Mouse (Mus musculus): ENCODE measurements around the gene Tmem95.

The Tmem95 gene

DNA sequence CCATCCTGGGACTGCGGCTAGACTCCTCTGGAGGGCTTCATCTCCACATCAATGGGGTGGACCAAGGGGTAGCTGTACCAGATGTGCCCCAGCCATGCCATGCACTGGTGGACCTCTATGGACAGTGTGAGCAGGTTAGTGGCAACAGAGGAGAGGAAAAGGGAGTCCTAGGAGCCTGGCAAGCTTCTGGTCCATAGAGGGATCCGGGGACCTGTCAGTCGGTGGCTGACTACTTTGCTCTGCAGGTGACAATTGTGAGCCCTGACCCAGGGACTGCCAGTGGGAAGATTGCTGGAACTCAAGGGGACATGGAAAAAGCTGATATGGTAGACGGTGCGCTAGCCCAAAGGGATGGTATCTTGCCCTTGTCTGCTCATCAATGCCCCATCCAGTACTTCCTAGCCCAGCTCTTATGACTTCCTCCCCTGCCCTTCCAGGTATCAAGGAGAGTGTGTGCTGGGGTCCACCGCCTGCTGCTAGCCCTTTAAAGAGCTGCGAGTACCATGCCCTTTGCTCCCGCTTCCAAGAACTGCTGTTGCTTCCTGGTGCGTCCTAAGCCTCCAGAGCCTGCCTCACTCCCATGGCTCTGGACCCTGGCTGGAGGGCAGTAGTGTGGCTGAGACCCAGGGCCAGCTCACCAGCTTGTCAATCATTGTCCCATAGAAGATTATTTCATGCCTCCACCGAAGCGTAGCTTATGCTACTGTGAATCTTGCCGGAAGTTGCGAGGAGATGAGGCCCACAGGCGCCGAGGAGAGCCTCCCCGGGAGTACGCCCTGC is 33.2 kb upstream of the Tmem95 start:
- peak; percentile 25 to 57 for DNase-seq

DNA sequence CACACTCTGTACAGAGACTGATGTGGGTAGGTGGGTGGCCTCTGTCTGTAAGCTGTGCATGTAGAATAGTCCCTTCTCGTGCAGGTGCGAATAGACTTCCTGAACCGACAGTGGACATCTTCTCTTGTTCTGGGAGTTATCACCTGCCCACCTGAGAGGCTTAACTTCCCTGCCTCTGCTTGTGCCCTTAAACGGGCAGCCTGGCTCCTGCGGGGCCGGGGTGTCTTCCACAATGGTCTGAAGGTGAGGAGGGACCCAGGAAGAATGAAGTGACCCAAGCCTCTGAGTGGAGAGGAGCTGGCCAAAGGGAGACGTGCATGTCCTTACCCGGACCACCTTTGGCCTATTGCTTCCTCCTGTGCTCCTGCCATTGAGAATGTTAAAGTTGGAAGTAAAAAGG is 32.4 kb upstream of the Tmem95 start:
- no peak for DNase-seq

DNA sequence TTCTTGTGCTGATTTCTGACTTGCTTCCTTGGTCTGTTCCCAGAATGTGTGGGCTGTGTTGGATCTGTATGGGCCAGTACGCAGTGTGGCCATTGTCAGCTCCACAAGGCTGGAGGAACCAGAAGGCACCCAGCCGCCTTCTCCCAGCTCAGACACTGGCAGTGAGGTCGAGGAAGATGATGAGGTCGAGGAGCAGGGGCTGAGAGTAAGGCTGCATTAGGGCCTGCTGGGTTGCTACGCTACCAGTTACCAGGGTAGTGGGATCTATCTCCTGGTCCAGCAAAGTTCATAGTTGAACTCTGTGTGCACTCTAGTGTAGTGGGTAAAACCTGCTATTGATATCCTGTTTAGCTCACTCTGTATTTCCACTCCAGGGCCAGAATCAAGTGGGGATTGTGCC is 31.4 kb upstream of the Tmem95 start:
- DNase-seq = no peak

DNA sequence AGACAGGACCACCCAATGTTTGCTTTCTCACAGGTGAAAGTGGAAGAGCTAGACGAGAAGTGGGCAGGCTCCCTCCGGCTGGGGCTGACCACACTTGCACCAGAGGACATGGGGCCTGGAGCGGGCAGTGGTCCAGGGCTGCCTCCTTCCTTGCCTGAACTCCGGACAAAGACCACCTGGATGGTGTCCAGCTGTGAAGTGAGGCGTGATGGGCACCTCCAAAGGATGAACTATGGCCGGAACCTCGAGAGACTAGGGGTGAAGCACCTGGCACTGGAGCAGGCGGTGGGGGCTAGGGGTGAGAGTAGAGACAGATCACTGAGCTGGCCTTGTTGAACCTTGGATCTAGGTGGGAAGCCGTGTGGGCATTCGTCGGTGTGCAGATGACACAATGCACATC is 30.8 kb upstream of the Tmem95 start:
- peak; percentile 67 to 81 for DNase-seq

DNA sequence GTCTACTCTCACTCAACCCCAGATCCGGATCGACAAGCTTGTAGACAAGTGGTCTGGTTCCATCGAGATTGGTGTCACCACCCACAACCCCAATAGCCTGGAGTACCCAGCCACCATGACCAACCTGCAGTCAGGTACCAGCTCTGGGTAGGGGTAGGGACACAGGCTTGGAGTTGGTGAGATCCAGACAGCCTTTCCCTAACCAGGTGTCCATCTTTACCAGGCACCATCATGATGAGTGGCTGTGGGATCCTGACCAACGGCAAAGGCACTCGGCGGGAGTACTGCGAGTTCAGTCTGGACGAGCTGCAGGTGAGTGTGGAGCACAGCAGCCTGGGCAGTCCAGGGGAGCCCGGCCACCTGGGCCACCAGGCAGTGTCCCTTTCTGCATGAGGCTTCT is 26.5 kb upstream of the Tmem95 start:
- DNase-seq = no peak

DNA sequence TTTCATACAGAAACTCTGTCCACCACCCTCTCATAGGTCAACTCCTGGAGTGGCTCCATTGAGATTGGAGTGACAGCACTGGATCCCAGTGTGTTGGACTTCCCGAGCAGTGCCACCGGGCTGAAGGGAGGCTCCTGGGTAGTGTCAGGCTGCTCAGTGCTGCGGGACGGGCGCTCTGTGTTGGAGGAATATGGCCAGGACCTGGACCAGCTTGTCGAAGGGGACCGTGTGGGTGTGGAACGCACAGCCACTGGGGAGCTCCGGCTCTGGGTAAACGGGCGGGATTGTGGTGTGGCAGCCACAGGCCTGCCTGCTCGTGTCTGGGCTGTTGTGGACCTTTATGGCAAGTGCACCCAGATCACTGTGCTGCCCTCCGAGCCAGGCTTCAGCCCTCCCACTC is 25.2 kb upstream of the Tmem95 start:
- DNase-seq = no peak

DNA sequence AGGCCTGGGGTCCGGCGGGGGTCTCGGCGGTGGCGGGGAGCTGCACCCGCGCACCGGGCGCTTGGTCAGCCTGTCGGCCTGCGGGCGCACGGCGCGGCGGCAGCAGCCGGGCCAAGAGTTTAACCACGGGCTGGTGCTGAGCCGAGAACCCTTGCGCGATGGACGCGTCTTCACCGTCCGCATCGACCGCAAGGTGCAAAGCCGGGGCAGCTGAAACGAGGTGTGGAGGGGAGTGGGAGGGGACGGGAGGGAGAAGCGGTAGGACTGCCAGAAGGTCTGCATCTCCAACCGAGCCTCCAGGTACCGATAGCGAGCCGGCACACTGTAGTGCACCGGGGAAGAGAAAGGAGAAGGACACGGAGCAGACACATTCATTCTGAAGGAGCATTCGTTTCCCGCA is 24.2 kb upstream of the Tmem95 start:
- DNase-seq = peak in 1 of 2 experiments; percentile 49

DNA sequence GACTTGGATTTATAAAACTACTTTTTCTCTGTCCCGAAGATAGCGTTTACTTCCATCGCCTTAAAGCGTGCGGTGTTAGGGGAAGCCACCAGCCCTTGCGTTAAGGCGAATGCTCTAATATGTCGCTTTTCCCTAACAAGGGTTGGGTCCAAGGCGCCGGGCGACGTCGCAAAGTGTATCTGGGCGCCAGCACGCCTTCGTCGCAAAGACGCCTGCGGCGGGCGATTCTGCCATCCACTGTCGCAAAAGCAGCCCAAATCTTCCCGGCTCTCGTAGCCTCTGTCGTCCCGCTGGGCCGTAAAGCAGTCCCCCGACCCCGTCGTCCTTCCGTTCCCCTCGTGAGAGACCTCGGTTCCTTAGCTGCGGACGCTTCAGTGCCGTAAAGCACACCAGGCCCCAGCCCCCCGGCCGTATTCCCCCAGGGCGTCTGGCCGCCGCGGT is 23.6 kb upstream of the Tmem95 start:
- peak; percentile 92 to 96 for DNase-seq

DNA sequence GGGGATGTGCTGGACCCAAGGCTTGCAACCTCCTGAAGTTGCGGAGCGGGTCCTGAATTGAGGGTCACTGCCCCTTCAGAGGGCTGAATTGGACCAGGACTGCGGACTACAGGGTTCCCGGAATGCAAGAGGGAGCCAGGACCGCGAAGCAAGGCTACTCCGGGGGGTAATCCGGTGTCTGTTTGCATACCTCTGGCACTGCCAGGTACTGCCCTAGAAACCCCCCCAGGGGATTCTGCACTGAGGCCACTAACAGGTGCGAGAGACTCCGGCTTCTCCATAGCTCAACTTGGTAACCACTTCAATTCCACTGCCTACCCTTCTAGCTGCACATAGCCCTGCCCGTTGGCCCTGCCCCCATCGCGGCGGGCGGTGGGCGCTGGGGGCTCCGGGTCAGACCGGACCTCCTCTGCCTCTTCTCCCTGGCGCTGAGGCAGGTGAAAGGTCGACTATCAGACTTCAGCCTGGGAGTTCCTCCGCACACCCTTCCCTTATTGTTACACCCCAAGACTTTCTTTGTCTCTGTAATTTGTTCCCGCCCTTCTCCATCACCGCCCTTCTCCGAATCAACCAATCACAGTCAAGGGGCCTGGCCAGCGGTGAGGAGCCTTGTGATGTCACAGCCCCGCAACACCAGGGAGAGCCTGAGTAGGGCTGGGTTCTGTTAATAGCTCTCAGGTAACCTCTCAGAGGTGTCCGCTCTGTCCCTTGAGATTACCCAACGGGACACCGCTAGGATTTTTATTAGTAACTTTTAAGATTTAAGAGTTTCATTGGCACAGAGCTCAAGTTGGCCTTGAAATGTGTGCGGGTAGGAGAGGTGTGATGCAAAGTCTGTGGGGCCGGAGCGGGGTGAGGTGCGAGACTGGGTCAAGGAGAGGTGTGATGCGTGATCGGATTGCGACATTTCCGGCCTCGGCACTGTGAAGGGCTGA is 22.9 kb upstream of the Tmem95 start, which contains the start of the genes 2810408A11Rik and Neurl4:
TSS of gene 2810408A11Rik (minus strand) at position 517 of the 935 bp plus-strand sequence.
TSS of gene Neurl4 (plus strand) at position 602 of the 935 bp plus-strand sequence.
- DNase-seq = peak; percentile 87 to 93

DNA sequence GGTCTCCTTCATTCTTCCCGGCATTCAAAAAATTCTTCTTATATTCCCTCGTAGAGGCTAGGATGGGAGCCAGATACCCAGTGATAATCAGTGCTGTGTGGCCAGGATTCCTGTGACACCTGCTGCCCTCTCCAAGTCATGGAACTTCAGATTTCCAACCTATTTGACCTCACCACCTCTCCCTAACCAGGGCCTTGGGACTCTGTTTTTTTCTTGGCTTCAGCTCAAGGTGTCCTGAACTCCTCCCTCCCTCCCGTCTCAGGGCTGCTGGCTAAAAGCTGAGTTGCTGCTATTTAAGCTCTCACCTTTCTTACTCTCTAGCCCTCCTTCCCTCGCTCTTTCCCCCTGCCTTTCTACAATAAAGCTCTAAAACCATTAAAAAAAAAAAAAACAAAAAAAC is 22.1 kb upstream of the Tmem95 start:
- DNase-seq = no peak

DNA sequence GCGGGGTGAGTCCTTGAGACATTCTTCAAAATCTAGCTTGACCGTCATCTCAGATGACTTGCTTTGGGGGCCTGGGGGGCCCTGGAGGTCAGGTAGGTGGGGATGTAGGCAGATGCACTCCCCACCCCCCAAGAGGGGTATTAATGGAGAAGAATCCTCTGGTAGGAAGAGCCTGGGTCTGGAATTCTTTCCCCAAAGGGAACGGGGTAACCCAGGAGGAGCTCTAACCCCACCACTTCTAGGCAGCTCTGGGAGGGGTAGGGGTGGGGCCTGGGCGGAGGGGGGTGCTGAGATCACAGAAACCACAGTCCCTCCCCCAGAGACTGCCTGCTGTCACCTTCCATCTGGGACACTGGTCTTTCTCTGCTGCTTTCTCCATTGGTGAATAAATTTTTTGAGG is 17.5 kb upstream of the Tmem95 start, which contains the start of gene Acap1:
TSS of gene Acap1 (minus strand) at position 249 of the 400 bp plus-strand sequence.
- no peak for DNase-seq

DNA sequence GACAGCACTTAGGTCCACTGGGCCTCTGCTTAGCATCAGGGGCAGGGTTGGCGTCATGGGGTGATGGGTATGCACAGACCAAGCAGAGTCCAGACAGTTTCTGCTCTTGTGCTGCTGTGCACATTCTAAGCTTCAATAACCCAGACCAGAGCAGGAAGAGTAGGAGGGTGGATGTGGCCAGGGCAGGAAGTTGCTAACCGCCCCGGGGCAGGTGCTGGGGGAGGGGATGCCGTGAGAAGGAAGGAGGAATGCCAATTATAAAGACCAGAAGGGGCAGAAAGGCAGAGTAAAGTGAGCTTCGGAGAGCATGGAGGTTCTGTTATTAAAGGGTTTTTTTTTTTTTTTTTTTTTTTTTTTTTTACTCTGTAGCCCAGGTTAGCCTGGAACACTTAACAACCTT is 16.9 kb upstream of the Tmem95 start:
- DNase-seq = peak; percentile 31 to 44

DNA sequence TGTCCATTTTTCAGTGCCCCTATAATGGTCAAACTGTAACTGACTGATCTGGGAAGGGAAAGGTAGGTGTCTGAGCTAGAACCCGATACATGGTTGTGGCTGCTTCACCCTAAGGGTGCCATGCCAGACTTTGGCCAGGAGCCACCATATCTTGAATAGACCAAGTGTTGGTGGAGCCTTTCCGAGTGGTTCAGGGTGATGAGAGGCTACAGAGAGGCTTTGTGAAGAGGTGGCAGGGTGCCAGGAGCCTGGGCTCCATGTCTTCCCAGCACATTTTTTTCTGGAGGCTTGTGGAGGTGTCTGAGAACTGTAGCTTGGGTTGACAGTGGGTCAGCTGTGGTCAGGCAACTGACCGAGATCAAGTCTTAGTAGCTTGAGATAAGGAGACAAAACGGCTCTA is 13.7 kb upstream of the Tmem95 start:
- no peak for DNase-seq

DNA sequence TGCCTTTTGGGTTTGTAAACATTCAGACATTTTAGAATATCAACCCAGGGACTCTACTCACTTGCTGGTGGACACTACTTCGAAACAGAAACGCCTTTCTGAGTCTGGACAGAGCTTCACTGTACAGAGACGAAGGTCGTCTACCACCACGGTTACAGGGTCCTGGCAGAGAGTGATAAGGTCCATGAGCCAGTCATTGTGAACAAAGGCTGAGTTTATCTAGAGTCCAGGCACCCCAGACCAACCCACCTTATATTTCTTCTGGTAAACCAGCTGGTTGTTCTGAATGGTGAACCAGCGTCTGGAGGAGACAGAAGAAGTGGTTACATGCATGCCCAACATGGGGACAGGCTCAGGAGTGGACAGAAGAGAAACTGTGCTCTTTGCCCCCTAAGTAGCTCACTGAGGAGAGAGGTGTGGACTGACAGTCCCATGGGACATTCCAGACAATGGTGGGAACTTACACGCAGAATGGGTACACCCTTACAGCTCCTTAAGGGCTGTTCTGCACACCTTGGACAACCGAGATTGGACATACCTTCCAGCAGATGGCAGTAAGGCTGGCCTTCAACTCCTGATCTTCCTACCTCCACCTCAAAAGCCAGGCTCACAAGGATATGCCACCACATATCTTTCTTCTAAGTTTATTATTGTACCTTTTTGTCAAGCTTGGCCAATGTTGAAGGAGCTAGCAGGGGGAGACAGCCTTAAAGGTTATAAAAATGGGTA is 9.3 kb upstream of the Tmem95 start:
- peak; percentile 30 to 57 for DNase-seq

DNA sequence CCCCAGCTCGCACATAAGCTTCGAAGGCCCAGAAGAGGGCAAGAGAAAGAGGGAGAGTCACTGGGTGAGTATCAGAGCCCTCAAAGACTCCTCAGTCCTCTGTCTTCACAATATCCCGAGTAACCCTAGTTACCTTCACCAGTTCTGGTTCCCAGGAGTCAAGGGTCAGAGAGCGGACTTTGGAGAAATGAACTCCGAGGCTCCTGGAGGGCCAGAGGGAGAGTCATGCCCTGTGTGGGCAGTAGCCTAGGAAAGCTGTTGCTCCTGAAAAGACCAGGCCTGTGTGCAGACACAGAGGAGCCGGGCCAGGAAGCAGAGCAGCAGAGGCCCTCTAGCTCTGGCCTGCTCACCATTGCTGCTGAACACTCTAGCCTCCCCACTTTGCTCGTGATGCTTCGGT is 6.8 kb upstream of the Tmem95 start:
- no peak for DNase-seq

DNA sequence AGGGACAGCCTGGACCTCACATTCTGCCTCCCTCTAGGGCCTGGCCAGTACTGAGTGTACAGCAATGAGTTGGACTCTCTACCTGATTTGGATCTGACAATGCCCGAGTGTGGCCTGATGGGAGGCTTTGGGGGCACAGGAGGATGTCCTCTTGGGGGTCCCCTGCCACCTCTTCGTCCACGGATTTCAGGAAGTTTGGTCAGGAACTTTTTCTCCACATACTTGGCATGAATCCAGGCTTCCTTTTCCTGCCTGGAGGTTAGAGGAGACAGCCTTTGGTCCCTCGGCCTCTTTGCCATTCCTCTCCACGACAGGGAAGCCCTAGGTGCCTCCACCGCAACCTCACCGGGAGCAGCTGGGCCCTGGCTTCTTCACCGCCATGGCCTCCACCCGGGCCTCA is 6.4 kb upstream of the Tmem95 start:
- DNase-seq = peak in 1 of 2 experiments; percentile 27

DNA sequence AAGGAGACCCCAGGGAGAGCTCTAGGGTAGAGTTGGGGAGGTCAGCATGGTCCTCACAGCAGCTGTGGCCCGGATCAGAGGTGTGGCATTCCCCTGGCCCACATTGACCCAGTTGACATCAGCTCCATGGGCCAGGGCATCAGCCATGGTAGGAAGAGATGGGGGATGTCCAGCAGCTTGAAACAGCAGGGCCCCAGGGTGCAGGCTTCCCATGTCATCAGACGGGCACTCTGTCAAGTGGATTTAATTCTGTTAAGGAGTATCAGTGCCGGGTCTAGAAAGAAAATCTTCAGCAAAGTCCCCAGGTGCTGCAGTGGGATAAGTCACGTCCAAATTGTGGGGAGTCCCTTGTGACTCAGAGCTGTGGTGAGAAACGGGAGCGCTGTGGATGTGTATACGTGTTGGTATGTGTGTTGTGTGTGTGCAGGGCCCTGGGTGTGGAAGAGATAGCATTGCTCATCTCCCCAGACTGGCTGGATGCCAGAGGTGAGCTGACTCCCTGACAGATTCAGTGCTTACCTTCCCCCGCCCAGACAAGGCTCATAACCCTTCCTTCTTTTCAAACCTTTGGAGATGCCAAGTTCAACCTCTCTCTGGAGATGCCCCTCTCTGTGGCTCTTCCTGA is 5.8 kb upstream of the Tmem95 start:
- DNase-seq = peak in 1 of 2 experiments; percentile 34

DNA sequence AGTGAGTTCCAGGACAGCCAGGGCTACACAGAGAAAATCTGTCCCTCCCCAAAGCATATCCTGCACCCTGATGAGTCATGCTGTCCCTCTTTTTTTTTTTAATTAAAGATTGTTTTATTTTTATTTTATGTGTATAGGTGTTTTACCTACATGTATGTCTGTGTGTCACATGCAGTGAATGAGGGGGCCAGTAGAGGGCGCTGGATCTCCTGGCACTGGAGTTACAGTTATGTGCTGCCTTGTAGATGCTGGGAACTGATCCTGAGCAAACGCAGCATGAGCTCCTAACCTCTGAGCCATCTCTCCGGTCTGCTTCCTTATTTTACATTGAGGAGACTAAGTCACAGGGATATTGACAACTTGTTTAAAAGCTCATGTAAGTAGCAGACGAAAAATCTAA is 5.2 kb upstream of the Tmem95 start:
- peak; percentile 55 to 68 for DNase-seq

DNA sequence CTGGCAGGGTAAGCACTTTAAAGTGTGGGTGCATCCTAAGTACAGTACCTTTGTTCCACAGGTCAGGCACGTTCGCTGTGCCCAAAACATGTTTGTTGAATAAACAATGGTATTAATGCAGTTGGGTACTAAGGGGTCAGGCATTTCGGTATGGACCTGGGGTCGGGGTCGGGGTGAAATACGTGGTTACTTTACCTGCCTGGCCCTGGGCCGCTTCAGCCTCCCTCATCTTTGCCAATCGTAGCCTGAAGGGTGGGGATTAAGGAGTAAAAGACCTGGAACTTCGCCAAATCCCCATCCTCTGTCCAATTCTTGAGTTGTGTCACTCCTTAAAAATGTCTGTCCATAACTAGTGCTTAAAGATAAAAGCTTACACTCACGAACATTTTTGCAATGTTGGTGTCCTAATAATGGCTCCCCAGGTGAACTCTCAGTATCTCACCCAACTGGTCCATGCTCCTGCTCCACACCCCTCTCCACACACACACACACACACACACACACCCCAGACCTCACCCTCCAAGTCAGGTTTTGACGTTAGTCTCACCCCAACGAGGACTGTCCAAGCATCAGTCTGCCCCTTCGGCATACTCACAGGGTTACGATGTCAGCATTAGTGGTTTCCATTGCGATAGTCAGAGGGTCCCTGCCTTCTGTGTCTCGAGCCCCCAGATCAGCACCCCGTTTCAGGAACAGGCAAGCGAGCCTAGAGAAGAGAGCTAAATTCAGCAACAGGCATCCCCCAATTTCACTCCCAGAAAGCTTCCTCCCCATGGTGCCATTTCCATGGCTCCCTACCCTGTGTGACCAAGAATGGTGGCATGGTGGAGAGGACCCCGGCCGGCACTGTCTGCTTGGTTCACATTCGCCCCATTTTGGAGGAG is 4.2 kb upstream of the Tmem95 start:
- peak in 1 of 2 experiments; percentile 15 for DNase-seq

DNA sequence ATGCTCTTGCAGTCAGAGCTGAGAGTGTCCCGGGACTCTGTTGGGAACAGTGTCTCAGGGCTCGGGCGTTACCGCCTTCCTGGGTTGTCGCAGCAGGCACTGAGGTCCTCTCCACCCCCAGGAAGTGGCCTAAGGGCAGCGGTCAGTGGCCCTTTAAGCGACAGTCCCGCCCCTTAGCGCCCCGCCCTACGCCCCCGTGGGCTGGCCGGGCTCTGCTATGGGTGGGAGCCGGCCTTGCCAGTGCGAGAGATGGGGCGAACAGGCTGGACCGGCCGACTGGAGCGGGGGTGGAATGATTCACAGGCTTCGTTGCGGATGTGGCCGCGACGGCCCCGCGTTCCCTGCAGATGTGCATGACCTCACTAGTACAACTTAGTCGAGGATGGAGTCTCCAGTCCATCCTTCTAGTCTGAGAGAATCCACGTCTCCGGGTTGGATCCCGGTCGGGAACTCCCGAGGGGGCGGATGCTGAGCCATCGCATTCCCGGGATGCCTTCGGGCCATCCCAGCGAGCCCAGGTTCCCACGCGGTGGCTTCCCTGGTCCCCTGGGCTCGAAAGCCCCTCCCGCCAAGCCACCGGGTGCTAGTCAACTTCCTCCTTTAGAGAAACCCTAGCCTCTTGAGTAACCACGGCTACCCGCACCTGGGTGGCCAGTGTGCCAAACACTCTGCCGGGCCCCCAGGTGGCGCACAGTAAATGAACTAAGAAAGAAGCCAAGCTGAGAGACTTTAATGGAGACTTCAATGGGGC is 3.2 kb upstream of the Tmem95 start, which contains the start of gene Kctd11:
TSS of gene Kctd11 (minus strand) at position 554 of the 751 bp plus-strand sequence.
- peak; percentile 91 to 95 for DNase-seq

All from kidney, postnatal 4 days (tissue).